Mouse (Mus musculus) limb, embryonic 11.5 days (tissue): ENCODE measurements around the gene Zc3hav1l. TPM values are rescaled to one million over a fixed set of nuclear protein-coding genes. Genes with fewer than 3 reads are reported as not detected.
A peak's percentile ranks its signal among the peaks of the same experiment; 100 is the strongest.

Source experiments
- ATAC-seq: fragments of 200-750 bp; cut with Nextera tagmentation; 2 replicates; pipeline ENCODE4 v1.8.0; 2017; ENCODE audit warnings: low read depth; ENCODE audit not compliant: insufficient number of reproducible peaks, low FRiP score, low TSS enrichment
- DNase-seq: peaks from one replicate; pipeline ENCODE4 v3.0.0-alpha.2; 2015; ENCODE audit warnings: low spot score
- H3K27ac ChIP-seq: fragments of 300-500 bp; sonication (generic); replicated peaks from 2 replicates; pipeline ENCODE4 v1.5.1; 2014; ENCODE audit warnings: low read depth, mild to moderate bottlenecking, low read length
- H3K27me3 ChIP-seq: fragments of 300-500 bp; sonication (generic); 2 replicates; pipeline ENCODE4 v1.6.1; 2014; ENCODE audit warnings: mild to moderate bottlenecking, low read length, mixed read lengths; ENCODE audit not compliant: control insufficient read depth, insufficient read depth
- H3K36me3 ChIP-seq: fragments of 300-500 bp; sonication (generic); 2 replicates; pipeline ENCODE4 v1.6.1; 2014; ENCODE audit warnings: mild to moderate bottlenecking, low read length, moderate library complexity, mixed read lengths; ENCODE audit not compliant: control insufficient read depth, insufficient read depth
- H3K4me1 ChIP-seq: fragments of 300-500 bp; sonication (generic); 2 replicates; pipeline ENCODE4 v1.6.1; 2014; ENCODE audit warnings: low read length, mixed read lengths; ENCODE audit not compliant: control insufficient read depth, insufficient read depth
- H3K4me2 ChIP-seq: fragments of 300-500 bp; sonication (generic); 2 replicates; pipeline ENCODE4 v1.6.1; 2014; ENCODE audit warnings: low read depth, mild to moderate bottlenecking, moderate library complexity; ENCODE audit not compliant: severe bottlenecking
- H3K4me3 ChIP-seq: fragments of 300-500 bp; sonication (generic); 2 replicates; pipeline ENCODE4 v1.5.1; 2014; ENCODE audit warnings: low read depth, low read length
- H3K9ac ChIP-seq: fragments of 300-500 bp; sonication (generic); 2 replicates; pipeline ENCODE4 v1.6.1; 2014; ENCODE audit warnings: mild to moderate bottlenecking, low read length
- H3K9me3 ChIP-seq: fragments of 300-500 bp; sonication (generic); 2 replicates; pipeline ENCODE4 v1.6.1; 2016; ENCODE audit warnings: low read length; ENCODE audit not compliant: control insufficient read depth
- WGBS: fragments of 180-500 bp; shearing (Covaris S2); extraction: QIAGEN DNeasy Blood & Tissue Kit; methylation state at CpG from one replicate; pipeline ENCODE4 v1.1.7; 2014; 5-methylcytosine and 5-hydroxymethylcytosine counted together
- polyA plus RNA-seq: library from polyadenylated mRNA; unstranded; fragments of >200 nt; fragmentation: Nextera tagmentation; extraction: Ambion mirVana; gene quantifications from 2 replicates; pipeline ENCODE4 v1.2.1, GENCODE M21; 2014

Gene Zc3hav1l
- polyA plus RNA-seq, 1 experiment from 2014 or later, result 17.3 TPM

- Histone ChIP-seq H3K27me3 (no peaks in the 10 kb centered on the region), H3K9ac (peak overlapping the region; percentile 99), H3K9me3 (no peaks in the 10 kb centered on the region), H3K4me1 (peaks cover 4% of the 10 kb centered on the region; the same call in 1 of the 2 replicates), H3K4me3 (peak overlapping the region; percentile 79), H3K4me2 (peak overlapping the region; percentile 70), H3K27ac (peak overlapping the region; percentile 97), H3K36me3 (peaks cover 7% of the 10 kb centered on the region)
- WGBS, result 43% methylated on average over 12 of the region's 12 CpGs
- ATAC-seq (no peak), DNase-seq (peak; percentile 51)
These were observed 1.3 kb downstream of the Zc3hav1l start for GRCm38 (mm10) chr6:38297580-38298245.

- Histone ChIP-seq H3K4me1 (peaks cover 4% of the 10 kb centered on the region; the same call in 1 of the 2 replicates), H3K9me3 (no peaks in the 10 kb centered on the region), H3K27me3 (no peaks in the 10 kb centered on the region), H3K36me3 (peaks cover 16% of the 10 kb centered on the region), H3K4me2 (no peak overlapping the region), H3K27ac (no peak overlapping the region), H3K4me3 (no peak overlapping the region), H3K9ac (no peak overlapping the region)
- 73% methylated on average over 3 of the region's 3 CpGs for WGBS
- ATAC-seq, result no peak
- DNase-seq, result no peak
These were observed 5.4 kb downstream of the Zc3hav1l start for GRCm38 (mm10) chr6:38293708-38294107.

- 60% methylated on average over 11 of the region's 11 CpGs for WGBS
These were observed 6.0 kb downstream of the Zc3hav1l start for GRCm38 (mm10) chr6:38292871-38293646.

GRCm38 (mm10) chr6:38284422-38284821, 14.6 kb downstream of the Zc3hav1l start:
- WGBS, result 96% methylated on average over 19 of the region's 19 CpGs
- peaks cover 10% of the 10 kb centered on the region for H3K36me3 ChIP-seq
- H3K9ac ChIP-seq, result no peak overlapping the region
- H3K4me1 ChIP-seq, result no peaks in the 10 kb centered on the region
- H3K27ac ChIP-seq, result no peak overlapping the region
- H3K4me3 ChIP-seq, result no peak overlapping the region
- ATAC-seq (no peak), DNase-seq (no peak)
- H3K4me2 ChIP-seq, result no peak overlapping the region
- no peaks in the 10 kb centered on the region for H3K9me3 ChIP-seq
- H3K27me3 ChIP-seq, result no peaks in the 10 kb centered on the region

More at GRCm38 (mm10) chr6:38292871-38293646, 6.0 kb downstream of the Zc3hav1l start:
- Histone ChIP-seq H3K27me3 (no peaks in the 10 kb centered on the region), H3K4me3 (no peak overlapping the region), H3K36me3 (peaks cover 16% of the 10 kb centered on the region), H3K27ac (no peak overlapping the region), H3K4me1 (peaks cover 4% of the 10 kb centered on the region; the same call in 1 of the 2 replicates), H3K9me3 (no peaks in the 10 kb centered on the region), H3K4me2 (no peak overlapping the region), H3K9ac (no peak overlapping the region)
- no peak for DNase-seq
- no peak for ATAC-seq

GRCm38 (mm10) chr6:38264466-38264865, 34.6 kb downstream of the Zc3hav1l start:
- Histone ChIP-seq H3K9me3 (no peaks in the 10 kb centered on the region), H3K36me3 (no peaks in the 10 kb centered on the region), H3K4me1 (no peaks in the 10 kb centered on the region), H3K4me3 (no peak overlapping the region), H3K4me2 (no peak overlapping the region), H3K9ac (no peak overlapping the region), H3K27ac (no peak overlapping the region), H3K27me3 (no peaks in the 10 kb centered on the region)
- no peak for DNase-seq
- 75% methylated on average over 7 of the region's 7 CpGs for WGBS
- no peak for ATAC-seq

GRCm38 (mm10) chr6:38263393-38264159, 35.5 kb downstream of the Zc3hav1l start:
- WGBS, result 70% methylated on average over 5 of the region's 5 CpGs
- ATAC-seq, result no peak

GRCm38 (mm10) chr6:38261877-38262276, 37.2 kb downstream of the Zc3hav1l start:
- Histone ChIP-seq H3K27me3 (no peaks in the 10 kb centered on the region), H3K4me3 (no peak overlapping the region), H3K4me2 (no peak overlapping the region), H3K4me1 (no peaks in the 10 kb centered on the region), H3K9me3 (no peaks in the 10 kb centered on the region), H3K9ac (no peak overlapping the region), H3K36me3 (no peaks in the 10 kb centered on the region), H3K27ac (no peak overlapping the region)
- 72% methylated on average over 4 of the region's 4 CpGs for WGBS
- ATAC-seq, result no peak
- no peak for DNase-seq

More at GRCm38 (mm10) chr6:38263393-38264159, 35.5 kb downstream of the Zc3hav1l start:
- Histone ChIP-seq H3K9me3 (no peaks in the 10 kb centered on the region), H3K27me3 (no peaks in the 10 kb centered on the region), H3K36me3 (no peaks in the 10 kb centered on the region), H3K9ac (no peak overlapping the region), H3K27ac (no peak overlapping the region), H3K4me1 (no peaks in the 10 kb centered on the region), H3K4me2 (no peak overlapping the region), H3K4me3 (no peak overlapping the region)
- DNase-seq, result no peak

GRCm38 (mm10) chr6:38257506-38257905, 41.6 kb downstream of the Zc3hav1l start:
- WGBS, result 94% methylated on average over 8 of the region's 8 CpGs
- Histone ChIP-seq H3K36me3 (no peaks in the 10 kb centered on the region), H3K9me3 (no peaks in the 10 kb centered on the region), H3K27me3 (no peaks in the 10 kb centered on the region), H3K4me2 (no peak overlapping the region), H3K4me3 (no peak overlapping the region), H3K27ac (no peak overlapping the region), H3K4me1 (peaks cover 6% of the 10 kb centered on the region), H3K9ac (no peak overlapping the region)
- DNase-seq (no peak), ATAC-seq (no peak)
